Mouse (Mus musculus) midbrain, embryonic 14.5 days (tissue): ENCODE measurements at regions not wholly inside any gene's neighbourhood (a gene's known extent, or its start where the extent isn't known, plus 50 kb on each side); places are given as distances from the start of the nearest gene placed in this dataset.

ENCODE experiments used
- ATAC-seq: fragments of 200-750 bp; cut with Nextera tagmentation; 2 replicates; pipeline ENCODE4 v1.8.0; 2017; ENCODE audit warnings: moderate number of reproducible peaks, moderate library complexity; ENCODE audit not compliant: low FRiP score, low TSS enrichment
- DNase-seq: peaks from one replicate; pipeline ENCODE4 v3.0.0-alpha.2; 2015
- H3K27ac ChIP-seq: fragments of 300-500 bp; sonication (generic); replicated peaks from 2 replicates; pipeline ENCODE4 v1.5.1; 2014; ENCODE audit warnings: mild to moderate bottlenecking, low read depth, low read length, moderate library complexity
- H3K27me3 ChIP-seq: fragments of 300-500 bp; sonication (generic); 2 replicates; pipeline ENCODE4 v1.6.1; 2014; ENCODE audit warnings: low read length, control low read depth, mixed read lengths; ENCODE audit not compliant: control insufficient read depth, insufficient read depth
- H3K36me3 ChIP-seq: fragments of 300-500 bp; sonication (generic); 2 replicates; pipeline ENCODE4 v1.6.1; 2014; ENCODE audit warnings: low read length, control low read depth; ENCODE audit not compliant: control insufficient read depth, insufficient read depth
- H3K4me1 ChIP-seq: fragments of 300-500 bp; sonication (generic); 2 replicates; pipeline ENCODE4 v1.6.1; 2014; ENCODE audit warnings: mild to moderate bottlenecking, antibody characterized with exemption, low read length, control low read depth; ENCODE audit not compliant: control insufficient read depth, insufficient read depth
- H3K4me2 ChIP-seq: fragments of 300-500 bp; sonication (generic); 2 replicates; pipeline ENCODE4 v1.6.1; 2014; ENCODE audit warnings: mild to moderate bottlenecking, low read length, moderate library complexity
- H3K4me3 ChIP-seq: fragments of 300-500 bp; sonication (generic); replicated peaks from 2 replicates; pipeline ENCODE4 v1.5.1; 2014; ENCODE audit warnings: low read depth, low read length
- H3K9ac ChIP-seq: fragments of 300-500 bp; sonication (generic); replicated peaks from 2 replicates; pipeline ENCODE4 v1.6.1; 2014; ENCODE audit warnings: mild to moderate bottlenecking, low read length, moderate library complexity
- H3K9me3 ChIP-seq: fragments of 300-500 bp; sonication (generic); 2 replicates; pipeline ENCODE4 v1.6.1; 2016; ENCODE audit warnings: low read length, control low read depth, mixed read lengths; ENCODE audit not compliant: control insufficient read depth
- WGBS: fragments of 180-500 bp; shearing (Covaris S2); extraction: QIAGEN DNeasy Blood & Tissue Kit; methylation state at CpG from one replicate; pipeline ENCODE4 v1.1.7; 2014; 5-methylcytosine and 5-hydroxymethylcytosine counted together

DNA sequence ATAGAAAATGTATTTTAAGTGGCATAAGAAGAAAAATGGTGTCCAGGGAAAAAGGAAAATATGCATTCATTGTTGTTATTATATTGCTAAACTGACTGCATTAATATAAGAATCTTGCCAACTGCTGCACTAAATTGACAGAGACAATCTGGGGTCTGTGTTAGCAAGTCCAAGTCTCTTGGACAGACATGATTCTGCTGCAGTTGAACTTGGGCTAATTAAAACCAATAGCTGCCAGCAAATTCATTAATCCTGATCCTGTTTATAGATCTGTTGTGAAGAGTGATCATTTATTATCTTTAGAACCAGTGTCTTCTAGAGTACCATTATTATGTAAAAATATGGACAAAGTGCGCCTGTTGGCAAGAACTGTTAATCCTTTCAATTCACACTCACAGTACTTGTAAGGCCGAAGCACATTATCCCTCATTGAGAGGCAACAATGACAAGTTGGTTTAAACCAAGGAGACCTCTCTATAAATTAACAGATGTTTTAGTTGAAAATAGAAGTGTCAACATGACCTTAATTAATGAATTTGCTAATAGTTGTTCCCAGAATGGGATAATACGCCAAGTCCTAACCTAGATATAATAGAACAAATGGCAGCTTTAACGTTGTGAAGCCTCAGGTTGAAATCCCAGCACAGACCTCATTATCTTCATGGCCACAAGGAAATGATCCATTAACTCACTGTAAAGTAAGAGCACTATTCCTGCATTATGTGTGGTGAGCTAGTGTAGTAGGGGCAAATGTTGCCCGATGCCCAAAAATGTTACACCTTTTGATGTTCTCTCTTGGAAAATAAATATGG lies 205.1 kb upstream of the Gm12666 start:
- H3K4me1 ChIP-seq: no peaks in the 10 kb centered on the region
- no peaks in the 10 kb centered on the region for H3K27me3 ChIP-seq
- H3K4me3 ChIP-seq: no peak overlapping the region
- 52% methylated on average over 5 of the region's 5 CpGs for WGBS
- DNase-seq (no peak), ATAC-seq (peak; percentile 27; the same call in 1 of the 2 replicates)
- no peak overlapping the region for H3K27ac ChIP-seq
- H3K9ac ChIP-seq: no peak overlapping the region
- no peaks in the 10 kb centered on the region for H3K9me3 ChIP-seq
- H3K36me3 ChIP-seq: no peaks in the 10 kb centered on the region
- no peak overlapping the region for H3K4me2 ChIP-seq
